In genomic region chr3:109119562-109119961, GRCm38 (mm10) we compare ENCODE assay signal across 49 mouse cellular contexts. TPM values are rescaled to one million over a fixed set of nuclear protein-coding genes. Genes with fewer than 3 reads are reported as not detected.
"Had no signal": no experiment of that assay in that cellular context is flagged by ENCODE, and none has a peak within 500 bp of the region (broad histone marks: within the 10 kb centered on the region; RNA-seq: fewer than 3 reads in every experiment).

No protein-coding gene starts in this region.

- ATAC-seq: hindbrain, embryonic 16.5 days; hindbrain, postnatal 0 days; inflammation-experienced regulatory T-cells, adult 6 months; intestine, embryonic 15.5 days; intestine, embryonic 16.5 days; intestine, postnatal 0 days had no signal

- H3K4me2 ChIP-seq: heart, embryonic 11.5 days; heart, embryonic 13.5 days; heart, embryonic 15.5 days; hindbrain, embryonic 12.5 days; hindbrain, embryonic 13.5 days; hindbrain, embryonic 14.5 days; hindbrain, embryonic 15.5 days; intestine, embryonic 15.5 days; kidney, embryonic 15.5 days had no signal

- DNase-seq: heart, postnatal 10 days; heart, postnatal 14 days; heart, postnatal 36 days; heart, postnatal 4 days; kidney, adult 11 months; kidney, adult 18-20 months; kidney, adult 2 months; kidney, adult 8-10 months; kidney, adult 9 months; kidney, postnatal 10 days; kidney, postnatal 14 days; kidney, postnatal 25 days; kidney, postnatal 36 days; layer of hippocampus, postnatal 36 days had no signal

- H3K9me3 ChIP-seq: heart, embryonic 10.5 days; heart, embryonic 13.5 days; heart, embryonic 15.5 days; hindbrain, embryonic 10.5 days; hindbrain, embryonic 12.5 days; hindbrain, embryonic 13.5 days; hindbrain, embryonic 15.5 days; intestine, embryonic 15.5 days; kidney, embryonic 15.5 days had no signal

- H3K27me3 ChIP-seq: heart, embryonic 13.5 days; heart, embryonic 15.5 days; hindbrain, embryonic 12.5 days; hindbrain, embryonic 13.5 days; hindbrain, embryonic 15.5 days; intestine, embryonic 15.5 days; kidney, embryonic 15.5 days had no signal

- H3K36me3 ChIP-seq: heart, embryonic 10.5 days; heart, embryonic 15.5 days; hindbrain, embryonic 10.5 days; hindbrain, embryonic 12.5 days; hindbrain, embryonic 13.5 days; hindbrain, embryonic 15.5 days; intestine, embryonic 15.5 days; kidney, embryonic 15.5 days had no signal

- H3K4me3 ChIP-seq: heart, embryonic 10.5 days; heart, embryonic 13.5 days; heart, embryonic 15.5 days; hindbrain, embryonic 10.5 days; hindbrain, embryonic 12.5 days; hindbrain, embryonic 13.5 days; hindbrain, embryonic 15.5 days; intestine, embryonic 15.5 days; kidney, embryonic 15.5 days; layer of hippocampus, adult 2 months; left cerebral cortex, adult 2 months had no signal

- H3K27ac ChIP-seq: heart, embryonic 10.5 days; heart, embryonic 13.5 days; heart, embryonic 15.5 days; hindbrain, embryonic 10.5 days; hindbrain, embryonic 12.5 days; hindbrain, embryonic 13.5 days; hindbrain, embryonic 14.5 days; hindbrain, embryonic 15.5 days; hindbrain, postnatal 0 days; intestine, embryonic 15.5 days; kidney, embryonic 15.5 days; kidney, postnatal 0 days; layer of hippocampus, adult 2 months; left cerebral cortex, adult 2 months had no signal

- H3K9ac ChIP-seq: heart, embryonic 13.5 days; heart, embryonic 15.5 days; hindbrain, embryonic 12.5 days; hindbrain, embryonic 13.5 days; hindbrain, embryonic 14.5 days; hindbrain, embryonic 15.5 days; intestine, embryonic 15.5 days; kidney, embryonic 15.5 days had no signal

RNA-seq across cellular contexts. Expression of gene Slc25a54, which starts 39.3 kb away (rescaled TPM):
- total RNA-seq: heart, postnatal 10 days; heart, postnatal 14 days; heart, postnatal 25 days; heart, postnatal 36 days; heart, postnatal 4 days; hematopoietic stem cell, adult 5-6 weeks; hindbrain, postnatal 0 days; layer of hippocampus, adult 18-20 months; layer of hippocampus, adult 2 months; layer of hippocampus, adult 8-10 months; layer of hippocampus, postnatal 10 days; layer of hippocampus, postnatal 14 days; layer of hippocampus, postnatal 25 days; layer of hippocampus, postnatal 36 days; left cerebral cortex, adult 18-20 months; left cerebral cortex, adult 2 months had no signal
- polyA plus RNA-seq: heart, embryonic 10.5 days; heart, embryonic 11.5 days; heart, embryonic 13.5 days; heart, embryonic 14.5 days; heart, embryonic 15.5 days; heart, embryonic 16.5 days; heart, postnatal 0 days; hindbrain, embryonic 10.5 days; hindbrain, embryonic 11.5 days; hindbrain, embryonic 12.5 days; hindbrain, embryonic 13.5 days; hindbrain, embryonic 14.5 days; hindbrain, embryonic 15.5 days; hindbrain, embryonic 16.5 days; hindbrain, postnatal 0 days; inflammation-experienced regulatory T-cells, adult 6 months; intestine, embryonic 14.5 days; intestine, embryonic 15.5 days; intestine, embryonic 16.5 days; intestine, postnatal 0 days; kidney, adult 2 months; kidney, embryonic 14.5 days; kidney, embryonic 15.5 days; kidney, embryonic 16.5 days; kidney, postnatal 0 days; large intestine, adult 2 months had no signal
